Mouse (Mus musculus) splenic B cell, adult 2 months (primary cell): ENCODE results near the gene Adam20.
"Not testable (repeated sequence)": the region's sequence is repeated elsewhere in the genome, so short reads cannot be mapped to it uniquely, and the experiment has no call there.

Experiments used
- DNase-seq: peaks from one replicate; pipeline ENCODE4 v3.0.0-alpha.2; 2011; ENCODE audit warnings: low read depth, low spot score
- H3K27me3 ChIP-seq: 2 replicates; pipeline ENCODE4 v1.6.1; 2012; ENCODE audit warnings: mild to moderate bottlenecking, low read length, moderate library complexity, mixed read lengths; ENCODE audit not compliant: control insufficient read depth, poor library complexity, insufficient read depth, severe bottlenecking
- H3K36me3 ChIP-seq: 2 replicates; pipeline ENCODE4 v1.6.1; 2012; ENCODE audit warnings: mild to moderate bottlenecking, low read length, moderate library complexity, mixed read lengths; ENCODE audit not compliant: control insufficient read depth, poor library complexity, insufficient read depth, severe bottlenecking

The Adam20 gene

GRCm38 (mm10) chr8:40792973-40793372 is at the start of gene Adam20:
Gene Adam20 (plus strand): TSS chr8:40793273.
- not testable (repeated sequence) for H3K36me3 ChIP-seq, H3K27me3 ChIP-seq, DNase-seq

GRCm38 (mm10) chr8:40751908-40752307 is 41.2 kb upstream of the Adam20 start, which contains the start of gene Adam25:
Gene Adam25 (plus strand): TSS chr8:40752208.
- H3K36me3 ChIP-seq, H3K27me3 ChIP-seq: not testable (repeated sequence)

GRCm38 (mm10) chr8:40783320-40783719 is 9.8 kb upstream of the Adam20 start:
- H3K36me3 ChIP-seq = no peaks in the 10 kb centered on the region
- no peaks in the 10 kb centered on the region for H3K27me3 ChIP-seq
- DNase-seq = no peak

More at GRCm38 (mm10) chr8:40751908-40752307, 41.2 kb upstream of the Adam20 start, which contains the start of gene Adam25:
- DNase-seq = not testable (repeated sequence)

- Histone ChIP-seq H3K27me3 (no peaks in the 10 kb centered on the region), H3K36me3 (no peaks in the 10 kb centered on the region)
- no peak for DNase-seq
Measured at GRCm38 (mm10) chr8:40803379-40804079, 10.5 kb downstream of the Adam20 start.
